Mouse (Mus musculus): ENCODE measurements around the gene Gpn2. TPM values are rescaled to one million over a fixed set of nuclear protein-coding genes. Genes with fewer than 3 reads are reported as not detected.

Gene Gpn2
- polyA plus RNA-seq, 1 experiment from 2014 or later = 20.8 TPM

- Histone ChIP-seq H3K4me2 (no peak overlapping the region), H3K4me1 (peaks cover 7% of the 10 kb centered on the region; the same call in 1 of the 2 replicates), H3K36me3 (peaks cover 29% of the 10 kb centered on the region), H3K27ac (no peak overlapping the region), H3K9me3 (no peaks in the 10 kb centered on the region), H3K4me3 (no peak overlapping the region), H3K9ac (no peak overlapping the region), H3K27me3 (no peaks in the 10 kb centered on the region)
- ATAC-seq (ENCODE audit: borderline replicate concordance, extremely low read depth, low FRiP score, low TSS enrichment) = no peak
- WGBS = 92% methylated on average over 8 of the region's 8 CpGs
Observed at GRCm38 (mm10) chr4:133613026-133613425, 28.9 kb downstream of the Gpn2 start.

- no peaks in the 10 kb centered on the region for H3K27me3 ChIP-seq
- ATAC-seq (ENCODE audit: borderline replicate concordance, extremely low read depth, low FRiP score, low TSS enrichment) = no peak
- H3K4me1 ChIP-seq = peaks cover 7% of the 10 kb centered on the region; the same call in 1 of the 2 replicates
- H3K36me3 ChIP-seq = peaks cover 26% of the 10 kb centered on the region
- H3K27ac ChIP-seq = no peak overlapping the region
- 82% methylated on average over 4 of the region's 4 CpGs for WGBS
- H3K9ac ChIP-seq = no peak overlapping the region
- H3K4me2 ChIP-seq = no peak overlapping the region
- H3K9me3 ChIP-seq = no peaks in the 10 kb centered on the region
- no peak overlapping the region for H3K4me3 ChIP-seq
Observed at GRCm38 (mm10) chr4:133613867-133614266, 29.7 kb downstream of the Gpn2 start.

- peaks cover 26% of the 10 kb centered on the region for H3K36me3 ChIP-seq
- WGBS = 81% methylated on average over 8 of the region's 8 CpGs
- no peaks in the 10 kb centered on the region for H3K27me3 ChIP-seq
- H3K9ac ChIP-seq = no peak overlapping the region
- no peak overlapping the region for H3K4me2 ChIP-seq
- ATAC-seq (ENCODE audit: borderline replicate concordance, extremely low read depth, low FRiP score, low TSS enrichment) = 0 out of 2 replicates have a peak, but pooled peaks have one; percentile 21
- no peaks in the 10 kb centered on the region for H3K9me3 ChIP-seq
- no peak overlapping the region for H3K4me3 ChIP-seq
- no peak overlapping the region for H3K27ac ChIP-seq
- H3K4me1 ChIP-seq = peaks cover 7% of the 10 kb centered on the region; the same call in 1 of the 2 replicates
Observed at GRCm38 (mm10) chr4:133614274-133614761, 30.2 kb downstream of the Gpn2 start.

- ATAC-seq (ENCODE audit: borderline replicate concordance, extremely low read depth, low FRiP score, low TSS enrichment) = no peak
- peak overlapping the region; percentile 44; the same call in 1 of the 2 replicates for H3K27ac ChIP-seq
- H3K4me1 ChIP-seq = peaks cover 7% of the 10 kb centered on the region; the same call in 1 of the 2 replicates
- WGBS = 74% methylated on average over 10 of the region's 10 CpGs
- H3K9ac ChIP-seq = no peak overlapping the region
- H3K27me3 ChIP-seq = no peaks in the 10 kb centered on the region
- no peaks in the 10 kb centered on the region for H3K9me3 ChIP-seq
- H3K36me3 ChIP-seq = peaks cover 26% of the 10 kb centered on the region
- H3K4me2 ChIP-seq = no peak overlapping the region
- H3K4me3 ChIP-seq = no peak overlapping the region
Observed at GRCm38 (mm10) chr4:133615416-133615815, 31.3 kb downstream of the Gpn2 start.

GRCm38 (mm10) chr4:133617936-133618335 lies 33.8 kb downstream of the Gpn2 start:
- H3K27ac ChIP-seq = no peak overlapping the region
- H3K4me2 ChIP-seq = no peak overlapping the region
- no peak for ATAC-seq (ENCODE audit: borderline replicate concordance, extremely low read depth, low FRiP score, low TSS enrichment)
- WGBS = 91% methylated on average over 11 of the region's 11 CpGs
- no peak overlapping the region for H3K9ac ChIP-seq
- no peaks in the 10 kb centered on the region for H3K9me3 ChIP-seq
- peaks cover 14% of the 10 kb centered on the region for H3K36me3 ChIP-seq
- no peak overlapping the region for H3K4me3 ChIP-seq
- peaks cover 7% of the 10 kb centered on the region; the same call in 1 of the 2 replicates for H3K4me1 ChIP-seq
- H3K27me3 ChIP-seq = no peaks in the 10 kb centered on the region

GRCm38 (mm10) chr4:133619473-133620136 lies 35.4 kb downstream of the Gpn2 start:
- peaks cover 5% of the 10 kb centered on the region; the same call in 1 of the 2 replicates for H3K4me1 ChIP-seq
- H3K9me3 ChIP-seq = no peaks in the 10 kb centered on the region
- H3K9ac ChIP-seq = no peak overlapping the region
- H3K36me3 ChIP-seq = peaks cover 13% of the 10 kb centered on the region
- no peak for ATAC-seq (ENCODE audit: borderline replicate concordance, extremely low read depth, low FRiP score, low TSS enrichment)
- no peak overlapping the region for H3K27ac ChIP-seq
- H3K4me3 ChIP-seq = no peak overlapping the region
- 64% methylated on average over 4 of the region's 4 CpGs for WGBS
- no peak overlapping the region for H3K4me2 ChIP-seq
- no peaks in the 10 kb centered on the region for H3K27me3 ChIP-seq

GRCm38 (mm10) chr4:133620668-133621067 lies 36.5 kb downstream of the Gpn2 start:
- H3K27ac ChIP-seq = no peak overlapping the region
- peaks cover 13% of the 10 kb centered on the region for H3K36me3 ChIP-seq
- 84% methylated on average over 8 of the region's 8 CpGs for whole genome bisulfite sequencing
- ATAC-seq (ENCODE audit: borderline replicate concordance, extremely low read depth, low FRiP score, low TSS enrichment) = no peak
- no peaks in the 10 kb centered on the region for H3K27me3 ChIP-seq
- peaks cover 4% of the 10 kb centered on the region; the same call in 1 of the 2 replicates for H3K4me1 ChIP-seq
- no peak overlapping the region for H3K9ac ChIP-seq
- H3K4me3 ChIP-seq = no peak overlapping the region
- H3K4me2 ChIP-seq = no peak overlapping the region
- H3K9me3 ChIP-seq = no peaks in the 10 kb centered on the region

GRCm38 (mm10) chr4:133622161-133622695 lies 38.1 kb downstream of the Gpn2 start:
- no peaks in the 10 kb centered on the region for H3K27me3 ChIP-seq
- no peak overlapping the region for H3K4me2 ChIP-seq
- H3K4me1 ChIP-seq = 0 out of 2 replicates have a peak, but pooled peaks cover 9% of the 10 kb centered on the region
- H3K27ac ChIP-seq = no peak overlapping the region
- no peak overlapping the region for H3K4me3 ChIP-seq
- H3K9ac ChIP-seq = no peak overlapping the region
- no peaks in the 10 kb centered on the region for H3K9me3 ChIP-seq
- WGBS = 76% methylated on average over 11 of the region's 11 CpGs
- no peak for ATAC-seq (ENCODE audit: borderline replicate concordance, extremely low read depth, low FRiP score, low TSS enrichment)
- H3K36me3 ChIP-seq = peaks cover 18% of the 10 kb centered on the region; the same call in 1 of the 2 replicates

GRCm38 (mm10) chr4:133624830-133625229 lies 40.7 kb downstream of the Gpn2 start:
- H3K9me3 ChIP-seq = no peaks in the 10 kb centered on the region
- H3K4me3 ChIP-seq = no peak overlapping the region
- H3K27ac ChIP-seq = peak overlapping the region; percentile 79
- WGBS = 87% methylated on average over 7 of the region's 7 CpGs
- no peak overlapping the region for H3K4me2 ChIP-seq
- H3K36me3 ChIP-seq = peaks cover 12% of the 10 kb centered on the region; the same call in 1 of the 2 replicates
- no peaks in the 10 kb centered on the region for H3K27me3 ChIP-seq
- peaks cover 9% of the 10 kb centered on the region; the same call in 1 of the 2 replicates for H3K4me1 ChIP-seq
- ATAC-seq (ENCODE audit: borderline replicate concordance, extremely low read depth, low FRiP score, low TSS enrichment) = no peak
- no peak overlapping the region for H3K9ac ChIP-seq

GRCm38 (mm10) chr4:133625621-133626071 lies 41.5 kb downstream of the Gpn2 start:
- H3K4me1 ChIP-seq = peaks cover 15% of the 10 kb centered on the region
- no peak overlapping the region for H3K9ac ChIP-seq
- 51% methylated on average over 11 of the region's 11 CpGs for WGBS
- ATAC-seq (ENCODE audit: borderline replicate concordance, extremely low read depth, low FRiP score, low TSS enrichment) = peak; percentile 50
- no peak overlapping the region for H3K4me2 ChIP-seq
- H3K27ac ChIP-seq = peak overlapping the region; percentile 79
- H3K9me3 ChIP-seq = no peaks in the 10 kb centered on the region
- no peak overlapping the region for H3K4me3 ChIP-seq
- H3K36me3 ChIP-seq = peaks cover 12% of the 10 kb centered on the region; the same call in 1 of the 2 replicates
- no peaks in the 10 kb centered on the region for H3K27me3 ChIP-seq

GRCm38 (mm10) chr4:133626221-133626620 lies 42.1 kb downstream of the Gpn2 start:
- Histone ChIP-seq H3K36me3 (peaks cover 12% of the 10 kb centered on the region; the same call in 1 of the 2 replicates), H3K9ac (no peak overlapping the region), H3K4me2 (no peak overlapping the region), H3K4me1 (peaks cover 21% of the 10 kb centered on the region), H3K27ac (peak overlapping the region; percentile 79), H3K27me3 (no peaks in the 10 kb centered on the region), H3K4me3 (no peak overlapping the region), H3K9me3 (no peaks in the 10 kb centered on the region)
- ATAC-seq (ENCODE audit: borderline replicate concordance, extremely low read depth, low FRiP score, low TSS enrichment) = no peak
- WGBS = 52% methylated on average over 5 of the region's 5 CpGs

- no peaks in the 10 kb centered on the region for H3K27me3 ChIP-seq
- H3K4me3 ChIP-seq = no peak overlapping the region
- peak overlapping the region; percentile 79 for H3K27ac ChIP-seq
- peaks cover 25% of the 10 kb centered on the region for H3K4me1 ChIP-seq
- peaks cover 12% of the 10 kb centered on the region; the same call in 1 of the 2 replicates for H3K36me3 ChIP-seq
- no peak overlapping the region for H3K4me2 ChIP-seq
- no peak for ATAC-seq (ENCODE audit: borderline replicate concordance, extremely low read depth, low FRiP score, low TSS enrichment)
- WGBS = 86% methylated on average over 9 of the region's 9 CpGs
- no peak overlapping the region for H3K9ac ChIP-seq
- H3K9me3 ChIP-seq = no peaks in the 10 kb centered on the region
Observed at GRCm38 (mm10) chr4:133626621-133627020, 42.5 kb downstream of the Gpn2 start.

All from lung, embryonic 15.5 days (tissue).